Mouse (Mus musculus): ENCODE measurements around the gene Gm20388.

DNA sequence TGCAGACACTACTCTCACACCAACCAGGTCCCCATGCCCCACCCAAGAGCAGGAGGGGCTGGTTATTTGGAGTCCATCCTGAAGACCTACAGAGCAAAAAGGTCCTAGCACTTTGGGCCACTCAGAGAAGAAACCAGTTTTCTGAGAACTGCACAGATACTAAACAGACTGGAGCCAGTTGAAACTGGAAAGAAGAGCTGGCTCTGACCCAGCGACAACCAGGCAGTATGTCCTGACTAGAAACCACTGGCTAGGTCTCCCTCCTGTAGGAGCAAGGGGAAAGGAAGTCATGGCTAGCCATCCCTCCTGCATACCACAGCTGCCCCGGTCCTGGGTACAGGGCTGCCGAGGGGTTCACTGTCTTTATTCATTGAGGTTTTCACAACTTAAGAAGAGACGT lies 3855.9 kb downstream of the Gm20388 start:
- TF ChIP-seq POLR2A (IDR thresholded peaks at IDR 0.05; ENCODE audit: insufficient read depth, low read depth, low read length) = no peak
- no peak for TF ChIP-seq CTCF (IDR thresholded peaks at IDR 0.05; ENCODE audit: insufficient read depth, low read depth, low read length)

All from olfactory bulb, adult 2 months (tissue).